Mouse (Mus musculus) lung, postnatal 4 days (tissue): ENCODE measurements at regions not wholly inside any gene's neighbourhood (a gene's known extent, or its start where the extent isn't known, plus 50 kb on each side); places are given as distances from the start of the nearest gene placed in this dataset.

Experiments
- DNase-seq, 2 experiments: peaks; one replicate each; pipeline ENCODE4 v3.0.0; 2021

- DNase-seq, result no peak
Observed at GRCm38 (mm10) chr3:133751565-133751964, 206.6 kb upstream of the Tet2 start.

- DNase-seq, result peak in 1 of 2 experiments; percentile 23
Observed at GRCm38 (mm10) chr3:133753041-133753440, 208.1 kb upstream of the Tet2 start.

GRCm38 (mm10) chr3:133754006-133754910 lies 209.3 kb upstream of the Tet2 start:
- DNase-seq, result no peak

- peak; percentile 11 to 34 for DNase-seq
Observed at GRCm38 (mm10) chr3:133754911-133755259, 209.9 kb upstream of the Tet2 start.

GRCm38 (mm10) chr3:133757756-133758420 lies 212.9 kb upstream of the Tet2 start:
- DNase-seq, result peak; percentile 24 to 36

GRCm38 (mm10) chr3:133758421-133758820 lies 213.5 kb upstream of the Tet2 start:
- DNase-seq, result no peak

- no peak for DNase-seq
Observed at GRCm38 (mm10) chr3:133759611-133760010, 214.7 kb upstream of the Tet2 start.

GRCm38 (mm10) chr3:133760221-133760620 lies 215.3 kb upstream of the Tet2 start:
- no peak for DNase-seq

GRCm38 (mm10) chr3:133763721-133764120 lies 218.8 kb upstream of the Tet2 start:
- DNase-seq, result no peak

GRCm38 (mm10) chr3:133773490-133773889 lies 228.6 kb upstream of the Tet2 start:
- no peak for DNase-seq

GRCm38 (mm10) chr3:133774229-133774628 lies 229.3 kb upstream of the Tet2 start:
- no peak for DNase-seq

- DNase-seq, result no peak
Observed at GRCm38 (mm10) chr3:133776013-133776412, 231.1 kb upstream of the Tet2 start.

GRCm38 (mm10) chr3:133779161-133779789 lies 234.3 kb upstream of the Tet2 start:
- no peak for DNase-seq

GRCm38 (mm10) chr3:133783060-133783459 lies 238.1 kb upstream of the Tet2 start:
- no peak for DNase-seq

GRCm38 (mm10) chr3:133791361-133791760 lies 246.4 kb upstream of the Tet2 start:
- no peak for DNase-seq

GRCm38 (mm10) chr3:133809007-133809552 lies 264.1 kb upstream of the Tet2 start:
- DNase-seq, result no peak

- DNase-seq, result no peak
Observed at GRCm38 (mm10) chr3:133818966-133819700, 274.2 kb upstream of the Tet2 start.

- DNase-seq, result no peak
Observed at GRCm38 (mm10) chr3:133833739-133834391, 288.9 kb upstream of the Tet2 start.

GRCm38 (mm10) chr3:133834459-133834858 lies 289.5 kb upstream of the Tet2 start:
- no peak for DNase-seq

- DNase-seq, result no peak
Observed at GRCm38 (mm10) chr3:133846301-133846700, 301.4 kb upstream of the Tet2 start.

- DNase-seq, result no peak
Observed at GRCm38 (mm10) chr3:133874383-133874782, 329.4 kb upstream of the Tet2 start.

- peak; percentile 30 to 71 for DNase-seq
Observed at GRCm38 (mm10) chr3:133876439-133877072, 331.6 kb upstream of the Tet2 start.
